Mouse (Mus musculus) bone marrow macrophage, adult 2 months (primary cell): Measurements from ENCODE around the gene Cd5.

Experiments used
- CTCF ChIP-seq: IDR thresholded peaks from 2 replicates; pipeline ENCODE4 v1.5.1; 2012; ENCODE audit warnings: low read depth, mild to moderate bottlenecking, low read length, moderate library complexity
- POLR2A ChIP-seq: IDR thresholded peaks from 2 replicates; pipeline ENCODE4 v1.6.1; 2012; ENCODE audit warnings: mild to moderate bottlenecking, low read depth, low read length, borderline replicate concordance

DNA sequence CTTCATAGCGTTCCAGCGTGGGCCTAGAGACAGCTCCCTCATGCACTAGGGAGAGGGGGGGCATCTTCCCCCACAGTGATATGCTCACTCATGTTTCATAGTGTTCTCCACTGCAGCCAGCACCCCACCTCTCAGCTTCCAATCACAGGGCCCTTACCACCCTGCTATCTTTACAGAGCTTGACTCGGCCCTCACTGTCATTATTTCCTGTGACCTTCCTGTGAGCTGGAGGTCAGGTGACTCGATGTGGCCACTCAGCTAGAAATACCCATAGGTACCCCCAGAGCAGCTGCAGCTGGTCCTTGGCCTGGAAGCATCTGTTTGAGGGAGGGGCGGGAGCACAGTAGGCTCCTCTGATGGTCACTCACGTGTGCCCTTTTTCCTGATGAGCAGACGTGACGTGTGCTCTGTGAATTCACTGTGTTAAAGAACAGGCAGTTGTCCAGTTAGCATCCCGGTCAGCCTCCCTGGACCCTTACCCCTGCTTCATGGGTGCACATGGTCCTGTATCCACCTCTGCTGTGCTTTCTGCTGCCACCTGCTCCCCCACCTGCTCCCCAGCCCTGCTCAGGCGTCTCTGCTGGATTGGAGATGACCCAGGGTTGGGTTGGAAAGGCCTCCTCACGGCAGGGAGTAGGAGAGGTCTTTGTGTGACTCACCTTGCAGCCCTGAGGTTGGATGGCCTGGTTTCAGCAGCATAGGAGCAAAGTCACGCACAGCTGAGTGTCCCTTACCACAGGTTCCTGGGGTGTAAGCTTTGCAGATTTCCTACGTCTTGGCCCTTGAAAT is 31.5 kb downstream of the Cd5 start:
- no peak for TF ChIP-seq CTCF
- no peak for TF ChIP-seq POLR2A
